7 mouse cellular contexts compared by ENCODE assay signal in genomic region chr17:51811911-51812260, GRCm38 (mm10). TPM values are rescaled to one million over a fixed set of nuclear protein-coding genes. Genes with fewer than 3 reads are reported as not detected.
DNase-seq lines count a peak whose midpoint lies in the region; ATAC-seq lines count a peak whose summit lies in the region.

No protein-coding gene starts in this region.

- WGBS in hindbrain, embryonic 13.5 days: 1% methylated on average over 11 of the region's 11 CpGs
- WGBS in midbrain, embryonic 14.5 days: under 1% methylated on average over 11 of the region's 11 CpGs

- no peaks in the 10 kb centered on the region for H3K36me3 ChIP-seq in hindbrain, embryonic 13.5 days
- 0 out of 2 replicates have a peak, but pooled peaks cover 4% of the 10 kb centered on the region for H3K36me3 ChIP-seq in midbrain, embryonic 14.5 days (ENCODE audit: control insufficient read depth, insufficient read depth, low read length)

- peaks cover 34% of the 10 kb centered on the region for H3K4me1 ChIP-seq in hindbrain, embryonic 13.5 days (replicated peaks)
- peaks cover 11% of the 10 kb centered on the region; the same call in 1 of the 2 replicates for H3K4me1 ChIP-seq in midbrain, embryonic 14.5 days (ENCODE audit: control insufficient read depth, insufficient read depth, low read length)

- H3K27me3 ChIP-seq in hindbrain, embryonic 13.5 days: no peaks in the 10 kb centered on the region
- no peaks in the 10 kb centered on the region for H3K27me3 ChIP-seq in midbrain, embryonic 14.5 days (ENCODE audit: control insufficient read depth, insufficient read depth, low read length)

- peak; percentile 7 for ATAC-seq in hindbrain, embryonic 13.5 days (ENCODE audit: low FRiP score)
- ATAC-seq in midbrain, embryonic 14.5 days (ENCODE audit: low FRiP score, low TSS enrichment): no peak

- H3K9me3 ChIP-seq in hindbrain, embryonic 13.5 days: no peaks in the 10 kb centered on the region
- no peaks in the 10 kb centered on the region for H3K9me3 ChIP-seq in midbrain, embryonic 14.5 days (ENCODE audit: control insufficient read depth, low read length)

- H3K27ac ChIP-seq in hindbrain, embryonic 13.5 days: peak overlapping the region; percentile 97
- peak overlapping the region; percentile 96 for H3K27ac ChIP-seq in midbrain, embryonic 14.5 days (replicated peaks; ENCODE audit: low read depth, low read length)

- H3K9ac ChIP-seq in hindbrain, embryonic 13.5 days: peak overlapping the region; percentile 95
- H3K9ac ChIP-seq in midbrain, embryonic 14.5 days (replicated peaks; ENCODE audit: low read length): peak overlapping the region; percentile 94

- peak overlapping the region; percentile 70 for H3K4me2 ChIP-seq in hindbrain, embryonic 13.5 days
- H3K4me2 ChIP-seq in midbrain, embryonic 14.5 days (ENCODE audit: low read length): peak overlapping the region; percentile 71

- peak; percentile 32 for DNase-seq in kidney, postnatal 10 days
- no peak for DNase-seq in kidney, adult 18-20 months
- peak; percentile 23 to 48 for DNase-seq in cerebellum, postnatal 14 days
- DNase-seq in midbrain, embryonic 14.5 days: peak; percentile 58
- DNase-seq in layer of hippocampus, postnatal 36 days: no peak
- no peak for DNase-seq in urinary bladder, adult 18-20 months (ENCODE audit: low spot score in 2 of 2)

- peak overlapping the region; percentile 86 for H3K4me3 ChIP-seq in hindbrain, embryonic 13.5 days
- peak overlapping the region; percentile 91 for H3K4me3 ChIP-seq in midbrain, embryonic 14.5 days (replicated peaks; ENCODE audit: low read depth, low read length)

RNA-seq across cellular contexts. Expression of gene Satb1, which starts 21.2 kb away (rescaled TPM):
- polyA plus RNA-seq in hindbrain, embryonic 13.5 days (2015; fragmentation: Nextera tagmentation; extraction: Ambion mirVana): 31.4 and 32.1 TPM in 2 replicates
- 26.6 and 34.2 TPM in 2 replicates for polyA plus RNA-seq in midbrain, embryonic 14.5 days (2014; fragmentation: Nextera tagmentation; extraction: Ambion mirVana)
- total RNA-seq in layer of hippocampus, postnatal 36 days (2021): 10 to 100 TPM; 70.6 to 73.3 TPM

Comparison
In these comparisons a context has a peak if more than half of its experiments do, and no peak if none do; other contexts are left out.
1. DNase-seq: peak in kidney, postnatal 10 days (single experiment), cerebellum, postnatal 14 days (2 of 2) and midbrain, embryonic 14.5 days (single experiment); none in kidney, adult 18-20 months (single experiment), layer of hippocampus, postnatal 36 days (0 of 2) and urinary bladder, adult 18-20 months (0 of 2).